Mouse (Mus musculus): Measurements from ENCODE around the gene Ifitm3. TPM values are rescaled to one million over a fixed set of nuclear protein-coding genes. Genes with fewer than 3 reads are reported as not detected.
"Not testable (repeated sequence)": the region's sequence is repeated elsewhere in the genome, so short reads cannot be mapped to it uniquely, and the experiment has no call there.

The Ifitm3 gene
- polyA plus RNA-seq, 1 experiment from 2014 or later = 14.0 TPM

DNA sequence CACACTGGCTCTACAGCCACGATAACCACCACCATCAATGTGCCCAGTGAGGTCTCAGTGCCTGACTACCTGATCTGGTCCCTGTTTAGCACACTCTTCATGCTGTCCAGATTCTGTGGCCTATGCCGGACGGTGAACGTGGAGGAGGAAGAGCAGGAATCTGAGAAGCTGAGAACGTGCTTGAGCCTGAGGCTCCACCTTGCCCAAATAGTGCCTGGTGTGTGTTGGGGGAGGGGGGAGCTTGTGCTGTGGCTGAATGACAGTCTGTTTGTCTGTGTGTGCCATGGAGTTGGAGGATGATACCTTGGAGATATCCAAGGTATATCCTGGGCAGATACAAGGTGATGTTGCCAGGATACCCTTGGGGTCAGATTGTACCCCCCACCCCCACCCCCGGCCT is 20.4 kb downstream of the Ifitm3 start:
- no peaks in the 10 kb centered on the region for H3K36me3 ChIP-seq (ENCODE audit: control insufficient read depth, insufficient read depth, low read length)
- no peaks in the 10 kb centered on the region for H3K4me1 ChIP-seq (ENCODE audit: control insufficient read depth, insufficient read depth, low read length)
- no peaks in the 10 kb centered on the region for H3K9me3 ChIP-seq (ENCODE audit: control insufficient read depth, low read length)
- WGBS = 76% methylated on average over 6 of the region's 6 CpGs
- DNase-seq (ENCODE audit: low spot score, missing footprints) (no peak), ATAC-seq (ENCODE audit: low FRiP score) (no peak)
- H3K9ac ChIP-seq (ENCODE audit: low read length) = no peak overlapping the region
- no peak overlapping the region for H3K4me2 ChIP-seq
- no peak overlapping the region for H3K27ac ChIP-seq (ENCODE audit: low read depth, low read length)
- H3K27me3 ChIP-seq (ENCODE audit: control insufficient read depth, insufficient read depth, low read length) = no peaks in the 10 kb centered on the region
- no peak overlapping the region for H3K4me3 ChIP-seq (ENCODE audit: low read depth, low read length)

DNA sequence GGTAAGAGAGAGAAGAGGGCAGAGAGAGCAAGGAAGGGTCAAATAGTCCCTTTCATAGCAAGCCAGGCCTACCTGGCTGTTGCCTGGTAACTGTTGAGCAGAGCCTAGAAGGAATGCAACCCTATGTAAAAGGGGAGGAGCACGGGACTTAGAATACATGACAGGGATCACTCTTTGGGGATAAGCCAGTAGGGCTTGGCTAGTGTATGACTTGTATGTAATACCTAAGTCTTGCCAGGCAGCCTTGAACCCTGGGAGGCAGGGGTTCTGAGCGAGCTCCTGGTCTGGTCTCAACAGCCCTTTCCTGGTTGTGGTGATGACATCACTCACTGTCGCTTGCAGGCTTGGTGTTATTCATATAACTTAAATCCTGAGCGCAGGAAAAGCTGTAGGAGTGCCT is 21.5 kb downstream of the Ifitm3 start:
- 60% methylated on average over 4 of the region's 4 CpGs for WGBS
- H3K27me3 ChIP-seq (ENCODE audit: control insufficient read depth, insufficient read depth, low read length) = no peaks in the 10 kb centered on the region
- no peak overlapping the region for H3K4me2 ChIP-seq
- H3K4me3 ChIP-seq (ENCODE audit: low read depth, low read length) = no peak overlapping the region
- DNase-seq (ENCODE audit: low spot score, missing footprints) = no peak
- H3K27ac ChIP-seq (ENCODE audit: low read depth, low read length) = no peak overlapping the region
- no peak for ATAC-seq (ENCODE audit: low FRiP score)
- no peaks in the 10 kb centered on the region for H3K4me1 ChIP-seq (ENCODE audit: control insufficient read depth, insufficient read depth, low read length)
- no peak overlapping the region for H3K9ac ChIP-seq (ENCODE audit: low read length)
- no peaks in the 10 kb centered on the region for H3K36me3 ChIP-seq (ENCODE audit: control insufficient read depth, insufficient read depth, low read length)
- H3K9me3 ChIP-seq (ENCODE audit: control insufficient read depth, low read length) = no peaks in the 10 kb centered on the region

DNA sequence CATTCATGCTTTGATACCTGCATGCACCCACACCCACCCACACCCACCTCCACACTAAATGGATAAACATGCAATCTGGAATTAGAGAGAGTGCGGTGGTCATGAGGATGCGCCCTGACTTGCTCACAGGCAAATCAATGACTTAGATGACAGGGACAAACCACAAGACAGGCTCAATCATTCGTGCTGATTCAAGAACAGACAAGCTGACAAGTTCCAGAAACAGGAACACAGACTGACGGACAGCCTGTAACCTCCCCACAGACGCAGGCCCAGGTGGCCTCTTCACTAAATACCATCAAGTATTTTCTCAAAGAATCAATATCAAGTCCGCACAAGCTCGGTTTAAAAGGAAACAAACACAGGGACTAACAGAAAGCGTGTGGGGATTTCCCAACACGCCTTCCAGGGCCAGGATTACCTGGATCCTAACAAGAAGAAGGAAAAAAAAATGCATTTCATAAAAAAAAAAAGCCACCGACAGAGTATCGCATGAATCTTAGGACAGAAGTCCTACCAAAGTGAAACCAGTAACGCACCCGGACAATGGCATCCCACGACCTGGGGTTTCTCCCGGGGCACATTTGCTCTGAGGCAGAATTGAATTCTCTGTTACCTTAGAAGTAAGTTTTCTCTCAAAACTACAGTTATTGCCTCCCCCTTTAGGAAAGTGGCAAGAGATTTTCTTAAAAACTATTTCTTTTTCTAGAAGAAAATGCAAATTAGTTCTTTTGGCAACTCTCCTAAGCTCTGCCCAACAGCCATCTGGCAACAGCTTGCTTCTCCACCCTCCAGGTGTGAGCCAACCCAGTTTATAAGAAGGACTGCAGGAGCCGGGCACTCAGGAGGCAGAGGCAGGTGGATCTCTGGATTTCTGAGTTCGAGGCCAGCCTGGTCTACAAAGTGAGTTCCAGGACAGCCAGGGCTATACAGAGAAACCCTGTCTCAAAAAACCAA is 23.1 kb downstream of the Ifitm3 start:
- ATAC-seq (ENCODE audit: low FRiP score) = no peak
- Histone ChIP-seq H3K4me1 (ENCODE audit: control insufficient read depth, insufficient read depth, low read length) (no peaks in the 10 kb centered on the region), H3K4me3 (ENCODE audit: low read depth, low read length) (no peak overlapping the region), H3K9ac (ENCODE audit: low read length) (no peak overlapping the region), H3K36me3 (ENCODE audit: control insufficient read depth, insufficient read depth, low read length) (no peaks in the 10 kb centered on the region), H3K27me3 (ENCODE audit: control insufficient read depth, insufficient read depth, low read length) (no peaks in the 10 kb centered on the region), H3K9me3 (ENCODE audit: control insufficient read depth, low read length) (no peaks in the 10 kb centered on the region), H3K27ac (ENCODE audit: low read depth, low read length) (no peak overlapping the region), H3K4me2 (no peak overlapping the region)
- DNase-seq (ENCODE audit: low spot score, missing footprints) = no peak
- WGBS = 88% methylated on average over 17 of the region's 17 CpGs

DNA sequence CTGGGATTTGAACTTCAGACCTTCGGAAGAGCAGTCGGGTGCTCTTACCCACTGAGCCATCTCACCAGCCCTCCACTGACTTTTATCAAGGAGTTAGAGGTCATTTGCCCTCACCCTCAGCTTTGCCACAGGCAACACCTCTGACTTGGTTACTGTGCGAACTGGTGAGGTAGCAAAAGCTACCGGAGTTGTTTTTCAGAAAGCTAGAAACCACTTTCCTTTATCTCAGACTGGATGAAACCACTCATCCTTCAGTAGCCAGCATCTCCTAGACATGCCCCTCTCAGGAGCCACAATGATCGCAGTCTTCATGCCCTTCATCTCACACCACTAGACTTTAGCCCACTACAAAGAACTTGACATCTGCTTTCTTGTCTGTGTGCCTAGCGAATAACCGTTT is 27.6 kb downstream of the Ifitm3 start:
- no peak overlapping the region for H3K4me2 ChIP-seq
- H3K36me3 ChIP-seq (ENCODE audit: control insufficient read depth, insufficient read depth, low read length) = no peaks in the 10 kb centered on the region
- DNase-seq (ENCODE audit: low spot score, missing footprints) (no peak), ATAC-seq (ENCODE audit: low FRiP score) (no peak)
- no peaks in the 10 kb centered on the region for H3K27me3 ChIP-seq (ENCODE audit: control insufficient read depth, insufficient read depth, low read length)
- WGBS = 95% methylated on average over 7 of the region's 7 CpGs
- H3K4me1 ChIP-seq (ENCODE audit: control insufficient read depth, insufficient read depth, low read length) = no peaks in the 10 kb centered on the region
- no peaks in the 10 kb centered on the region for H3K9me3 ChIP-seq (ENCODE audit: control insufficient read depth, low read length)
- H3K9ac ChIP-seq (ENCODE audit: low read length) = no peak overlapping the region
- no peak overlapping the region for H3K4me3 ChIP-seq (ENCODE audit: low read depth, low read length)
- no peak overlapping the region for H3K27ac ChIP-seq (ENCODE audit: low read depth, low read length)

DNA sequence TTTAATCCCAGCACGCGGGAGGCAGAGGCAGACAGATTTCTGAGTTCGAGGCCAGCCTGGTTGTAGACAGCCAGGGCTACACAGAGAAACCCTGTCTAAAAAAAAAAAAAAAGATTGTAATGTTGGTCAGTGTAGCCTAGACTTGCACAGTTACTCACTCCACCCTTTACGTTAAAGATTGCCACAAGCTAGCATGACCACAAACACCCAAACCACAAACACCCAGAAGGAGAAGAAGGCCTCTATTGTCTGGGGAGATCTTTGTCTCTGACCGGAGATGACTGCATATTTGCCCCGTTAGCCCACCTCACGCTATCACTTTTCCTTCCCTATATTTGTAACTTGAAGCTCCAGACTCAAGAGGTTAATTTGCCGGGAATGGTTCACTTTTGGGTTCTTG is 28.9 kb downstream of the Ifitm3 start:
- WGBS = 95% methylated on average over 8 of the region's 8 CpGs
- no peak for DNase-seq (ENCODE audit: low spot score, missing footprints)
- H3K36me3 ChIP-seq (ENCODE audit: control insufficient read depth, insufficient read depth, low read length) = no peaks in the 10 kb centered on the region

DNA sequence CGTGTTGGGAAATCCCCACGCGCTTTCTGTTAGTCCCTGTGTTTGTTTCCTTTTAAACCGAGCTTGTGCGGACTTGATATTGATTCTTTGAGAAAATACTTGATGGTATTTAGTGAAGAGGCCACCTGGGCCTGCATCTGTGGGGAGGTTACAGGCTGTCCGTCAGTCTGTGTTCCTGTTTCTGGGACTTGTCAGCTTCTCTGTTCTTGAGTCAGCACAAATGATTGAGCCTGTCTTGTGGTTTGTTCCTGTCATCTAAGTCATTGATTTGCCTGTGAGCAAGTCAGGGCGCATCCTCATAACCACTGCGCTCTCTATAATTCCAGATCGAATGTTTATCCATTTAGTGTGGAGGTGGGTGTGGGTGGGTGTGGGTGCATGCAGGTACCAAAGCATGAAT is 33.9 kb downstream of the Ifitm3 start:
- not testable (repeated sequence) for H3K36me3 ChIP-seq (ENCODE audit: control insufficient read depth, insufficient read depth, low read length); H3K4me1 ChIP-seq (ENCODE audit: control insufficient read depth, insufficient read depth, low read length); H3K4me2 ChIP-seq; H3K9me3 ChIP-seq (ENCODE audit: control insufficient read depth, low read length); H3K27me3 ChIP-seq (ENCODE audit: control insufficient read depth, insufficient read depth, low read length); DNase-seq (ENCODE audit: low spot score, missing footprints); H3K27ac ChIP-seq (ENCODE audit: low read depth, low read length); ATAC-seq (ENCODE audit: low FRiP score); H3K4me3 ChIP-seq (ENCODE audit: low read depth, low read length); H3K9ac ChIP-seq (ENCODE audit: low read length)
- WGBS = 91% methylated on average over 9 of the region's 9 CpGs

More for the DNA sequence above, 28.9 kb downstream of the Ifitm3 start:
- no peaks in the 10 kb centered on the region for H3K27me3 ChIP-seq (ENCODE audit: control insufficient read depth, insufficient read depth, low read length)
- H3K4me2 ChIP-seq = no peak overlapping the region
- no peak for ATAC-seq (ENCODE audit: low FRiP score)
- no peak overlapping the region for H3K9ac ChIP-seq (ENCODE audit: low read length)
- H3K4me1 ChIP-seq (ENCODE audit: control insufficient read depth, insufficient read depth, low read length) = no peaks in the 10 kb centered on the region
- no peaks in the 10 kb centered on the region for H3K9me3 ChIP-seq (ENCODE audit: control insufficient read depth, low read length)
- no peak overlapping the region for H3K4me3 ChIP-seq (ENCODE audit: low read depth, low read length)
- H3K27ac ChIP-seq (ENCODE audit: low read depth, low read length) = no peak overlapping the region

DNA sequence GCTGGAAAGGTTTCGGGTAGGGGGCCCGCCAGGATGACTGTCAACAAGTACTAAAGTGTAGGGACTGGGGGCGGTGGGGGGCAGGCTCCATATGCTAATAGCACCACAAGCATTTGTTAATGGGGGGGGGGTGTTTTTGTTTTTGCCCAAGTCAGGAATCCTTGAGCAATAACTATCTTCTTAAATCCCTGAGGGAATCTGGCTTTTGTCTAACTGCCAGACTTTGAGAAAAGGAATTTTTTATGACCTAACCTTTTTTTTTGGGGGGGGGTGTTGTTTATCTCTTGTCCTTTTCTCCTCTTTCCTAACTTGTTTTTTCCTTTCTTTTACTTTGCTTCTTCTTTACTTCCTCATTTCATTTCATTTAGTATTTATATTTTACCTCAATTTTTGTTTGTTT is 35.1 kb downstream of the Ifitm3 start:
- DNase-seq (ENCODE audit: low spot score, missing footprints) (no peak), ATAC-seq (ENCODE audit: low FRiP score) (no peak)
- no peak overlapping the region for H3K9ac ChIP-seq (ENCODE audit: low read length)
- no peak overlapping the region for H3K4me2 ChIP-seq
- no peak overlapping the region for H3K27ac ChIP-seq (ENCODE audit: low read depth, low read length)
- H3K9me3 ChIP-seq (ENCODE audit: control insufficient read depth, low read length) = no peaks in the 10 kb centered on the region
- 23% methylated on average over 3 of the region's 3 CpGs for WGBS
- H3K27me3 ChIP-seq (ENCODE audit: control insufficient read depth, insufficient read depth, low read length) = no peaks in the 10 kb centered on the region; the same call in 1 of the 2 replicates
- H3K36me3 ChIP-seq (ENCODE audit: control insufficient read depth, insufficient read depth, low read length) = no peaks in the 10 kb centered on the region
- peaks cover 9% of the 10 kb centered on the region; the same call in 1 of the 2 replicates for H3K4me1 ChIP-seq (ENCODE audit: control insufficient read depth, insufficient read depth, low read length)
- H3K4me3 ChIP-seq (ENCODE audit: low read depth, low read length) = no peak overlapping the region

DNA sequence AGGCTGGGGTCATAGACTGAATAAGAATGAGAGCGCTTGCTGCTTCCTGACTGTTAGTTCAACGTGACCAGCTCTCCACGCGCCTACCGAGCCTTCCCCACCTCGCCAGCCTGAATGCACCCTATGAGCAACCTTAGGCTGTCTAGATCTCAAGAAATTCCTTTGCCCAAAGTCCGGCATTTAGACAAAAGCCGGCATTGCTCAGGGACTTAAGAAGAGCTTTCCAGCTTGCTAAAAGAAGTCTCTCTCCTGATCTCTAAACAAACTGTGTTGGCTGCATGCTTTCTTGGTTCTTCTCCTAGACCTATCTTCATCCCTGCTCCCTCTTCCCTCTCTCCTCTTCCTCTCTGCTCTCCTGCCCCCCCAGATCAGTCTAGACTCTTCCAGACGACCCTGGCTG is 35.6 kb downstream of the Ifitm3 start:
- Histone ChIP-seq H3K4me3 (ENCODE audit: low read depth, low read length) (no peak overlapping the region), H3K27ac (ENCODE audit: low read depth, low read length) (no peak overlapping the region), H3K4me1 (ENCODE audit: control insufficient read depth, insufficient read depth, low read length) (peaks cover 9% of the 10 kb centered on the region; the same call in 1 of the 2 replicates), H3K36me3 (ENCODE audit: control insufficient read depth, insufficient read depth, low read length) (no peaks in the 10 kb centered on the region), H3K27me3 (ENCODE audit: control insufficient read depth, insufficient read depth, low read length) (no peaks in the 10 kb centered on the region; the same call in 1 of the 2 replicates), H3K4me2 (0 out of 2 replicates have a peak overlapping the region, but pooled peaks have one; percentile 4), H3K9me3 (ENCODE audit: control insufficient read depth, low read length) (no peaks in the 10 kb centered on the region), H3K9ac (ENCODE audit: low read length) (no peak overlapping the region)
- ATAC-seq (ENCODE audit: low FRiP score) (no peak), DNase-seq (ENCODE audit: low spot score, missing footprints) (peak; percentile 89)
- 5% methylated on average over 9 of the region's 9 CpGs for WGBS

DNA sequence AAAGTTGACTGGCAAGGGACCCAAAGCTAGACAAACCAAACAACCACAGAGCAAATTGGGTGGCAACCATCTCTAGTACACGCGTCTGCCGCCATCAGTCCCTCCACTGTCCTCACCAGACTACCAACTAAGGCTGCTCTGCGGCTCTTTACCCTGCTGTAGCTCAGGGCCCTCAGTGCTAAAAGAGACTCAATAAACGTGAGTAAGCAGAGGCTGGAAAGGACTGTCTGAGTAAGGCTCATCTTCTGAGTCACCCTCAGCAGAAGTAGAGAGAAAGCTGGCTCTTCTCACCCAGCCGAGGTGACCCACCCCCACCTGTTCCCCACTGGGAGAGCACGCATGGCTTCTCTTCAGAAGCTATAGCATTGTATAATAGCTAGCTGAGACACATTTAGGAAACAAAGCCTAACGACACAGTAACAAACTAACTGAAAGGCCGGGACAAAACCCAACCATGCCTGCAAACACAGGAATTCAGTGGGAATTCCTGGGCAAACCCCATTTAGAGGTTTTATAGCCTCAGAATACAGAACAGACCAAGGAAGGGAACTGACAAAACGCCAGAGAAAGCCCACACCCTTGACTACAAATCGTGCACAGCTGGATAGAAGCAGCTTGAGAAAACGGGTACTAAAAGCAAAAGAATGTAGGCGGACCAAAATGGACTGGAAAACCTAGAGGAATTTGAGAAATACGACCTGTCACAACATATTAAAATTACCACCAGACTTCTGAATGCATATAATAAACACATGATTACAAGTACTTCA is 37.0 kb downstream of the Ifitm3 start:
- H3K27ac ChIP-seq (ENCODE audit: low read depth, low read length) = no peak overlapping the region
- DNase-seq (ENCODE audit: low spot score, missing footprints) (peak; percentile 80), ATAC-seq (ENCODE audit: low FRiP score) (no peak)
- H3K27me3 ChIP-seq (ENCODE audit: control insufficient read depth, insufficient read depth, low read length) = no peaks in the 10 kb centered on the region; the same call in 1 of the 2 replicates
- no peaks in the 10 kb centered on the region for H3K36me3 ChIP-seq (ENCODE audit: control insufficient read depth, insufficient read depth, low read length)
- no peak overlapping the region for H3K9ac ChIP-seq (ENCODE audit: low read length)
- no peaks in the 10 kb centered on the region for H3K9me3 ChIP-seq (ENCODE audit: control insufficient read depth, low read length)
- no peak overlapping the region for H3K4me2 ChIP-seq
- no peak overlapping the region for H3K4me3 ChIP-seq (ENCODE audit: low read depth, low read length)
- WGBS = 25% methylated on average over 14 of the region's 14 CpGs
- H3K4me1 ChIP-seq (ENCODE audit: control insufficient read depth, insufficient read depth, low read length) = peaks cover 9% of the 10 kb centered on the region; the same call in 1 of the 2 replicates

Data from midbrain, embryonic 11.5 days (tissue).